Mouse (Mus musculus): ENCODE data around the gene Higd1b. TPM values are rescaled to one million over a fixed set of nuclear protein-coding genes. Genes with fewer than 3 reads are reported as not detected.
A peak's percentile ranks its signal among the peaks of the same experiment; 100 is the strongest.

Gene Higd1b
- polyA plus RNA-seq, 1 experiment from 2014 or later = not detected

GRCm38 (mm10) chr11:102819783-102820385 lies 15.8 kb upstream of the Higd1b start:
- 2% methylated on average over 14 of the region's 14 CpGs for WGBS
- H3K27ac ChIP-seq = peak overlapping the region; percentile 100
- ATAC-seq (ENCODE audit: low FRiP score, low read depth) = peak; percentile 6; the same call in 1 of the 2 replicates
- no peaks in the 10 kb centered on the region for H3K9me3 ChIP-seq
- no peaks in the 10 kb centered on the region for H3K27me3 ChIP-seq
- peak overlapping the region; percentile 72 for H3K4me2 ChIP-seq (replicated peaks)
- peaks cover 30% of the 10 kb centered on the region for H3K4me1 ChIP-seq
- H3K4me3 ChIP-seq = peak overlapping the region; percentile 89
- peak overlapping the region; percentile 98; the same call in 1 of the 2 replicates for H3K9ac ChIP-seq
- H3K36me3 ChIP-seq = no peaks in the 10 kb centered on the region

- WGBS = 8% methylated on average over 3 of the region's 3 CpGs
- Histone ChIP-seq H3K36me3 (no peaks in the 10 kb centered on the region), H3K4me2 (replicated peaks) (no peak overlapping the region), H3K9me3 (no peaks in the 10 kb centered on the region), H3K9ac (no peak overlapping the region), H3K4me3 (no peak overlapping the region), H3K27me3 (no peaks in the 10 kb centered on the region), H3K27ac (no peak overlapping the region), H3K4me1 (peaks cover 26% of the 10 kb centered on the region)
- no peak for ATAC-seq (ENCODE audit: low FRiP score, low read depth)
Measured at GRCm38 (mm10) chr11:102820432-102820831, 15.2 kb upstream of the Higd1b start.

- H3K9ac ChIP-seq = no peak overlapping the region
- WGBS = 49% methylated on average over 6 of the region's 6 CpGs
Measured at GRCm38 (mm10) chr11:102821231-102821630, 14.4 kb upstream of the Higd1b start.

GRCm38 (mm10) chr11:102826476-102826875 lies 9.2 kb upstream of the Higd1b start:
- 71% methylated on average over 2 of the region's 2 CpGs for WGBS
- Histone ChIP-seq H3K36me3 (no peaks in the 10 kb centered on the region), H3K4me3 (no peak overlapping the region), H3K4me1 (no peaks in the 10 kb centered on the region), H3K9ac (no peak overlapping the region), H3K27me3 (no peaks in the 10 kb centered on the region), H3K27ac (no peak overlapping the region), H3K4me2 (replicated peaks) (no peak overlapping the region), H3K9me3 (0 out of 2 replicates have a peak, but pooled peaks cover 11% of the 10 kb centered on the region)
- no peak for ATAC-seq (ENCODE audit: low FRiP score, low read depth)

More at GRCm38 (mm10) chr11:102821231-102821630, 14.4 kb upstream of the Higd1b start:
- no peak overlapping the region for H3K27ac ChIP-seq
- peaks cover 19% of the 10 kb centered on the region for H3K4me1 ChIP-seq
- H3K9me3 ChIP-seq = no peaks in the 10 kb centered on the region
- no peaks in the 10 kb centered on the region for H3K36me3 ChIP-seq
- no peak for ATAC-seq (ENCODE audit: low FRiP score, low read depth)
- no peaks in the 10 kb centered on the region for H3K27me3 ChIP-seq
- H3K4me3 ChIP-seq = no peak overlapping the region
- H3K4me2 ChIP-seq (replicated peaks) = no peak overlapping the region

- ATAC-seq (ENCODE audit: low FRiP score, low read depth) = no peak
- no peaks in the 10 kb centered on the region for H3K36me3 ChIP-seq
- WGBS = 42% methylated on average over 4 of the region's 4 CpGs
- H3K9ac ChIP-seq = no peak overlapping the region
- H3K4me1 ChIP-seq = no peaks in the 10 kb centered on the region
- H3K4me2 ChIP-seq (replicated peaks) = no peak overlapping the region
- H3K9me3 ChIP-seq = 0 out of 2 replicates have a peak, but pooled peaks cover 11% of the 10 kb centered on the region
- H3K27me3 ChIP-seq = no peaks in the 10 kb centered on the region
- H3K27ac ChIP-seq = no peak overlapping the region
- no peak overlapping the region for H3K4me3 ChIP-seq
Measured at GRCm38 (mm10) chr11:102827097-102827496, 8.6 kb upstream of the Higd1b start.

- Histone ChIP-seq H3K9ac (no peak overlapping the region), H3K9me3 (0 out of 2 replicates have a peak, but pooled peaks cover 11% of the 10 kb centered on the region), H3K4me3 (no peak overlapping the region), H3K36me3 (no peaks in the 10 kb centered on the region), H3K4me1 (no peaks in the 10 kb centered on the region; the same call in 1 of the 2 replicates), H3K27ac (no peak overlapping the region), H3K27me3 (no peaks in the 10 kb centered on the region), H3K4me2 (replicated peaks) (no peak overlapping the region)
- WGBS = 73% methylated on average over 4 of the region's 4 CpGs
- no peak for ATAC-seq (ENCODE audit: low FRiP score, low read depth)
Measured at GRCm38 (mm10) chr11:102830276-102830675, 5.4 kb upstream of the Higd1b start.

GRCm38 (mm10) chr11:102832700-102833297 lies 2.9 kb upstream of the Higd1b start:
- H3K4me2 ChIP-seq (replicated peaks) = no peak overlapping the region
- H3K27ac ChIP-seq = no peak overlapping the region

GRCm38 (mm10) chr11:102834219-102834618 lies 1.4 kb upstream of the Higd1b start:
- Histone ChIP-seq H3K27me3 (no peaks in the 10 kb centered on the region), H3K4me3 (no peak overlapping the region), H3K9ac (no peak overlapping the region), H3K4me1 (no peaks in the 10 kb centered on the region; the same call in 1 of the 2 replicates), H3K36me3 (peaks cover 32% of the 10 kb centered on the region), H3K4me2 (replicated peaks) (no peak overlapping the region), H3K27ac (no peak overlapping the region), H3K9me3 (0 out of 2 replicates have a peak, but pooled peaks cover 2% of the 10 kb centered on the region)
- no peak for ATAC-seq (ENCODE audit: low FRiP score, low read depth)
- 87% methylated on average over 10 of the region's 10 CpGs for WGBS

More at GRCm38 (mm10) chr11:102832700-102833297, 2.9 kb upstream of the Higd1b start:
- Histone ChIP-seq H3K27me3 (no peaks in the 10 kb centered on the region), H3K36me3 (peaks cover 18% of the 10 kb centered on the region), H3K9me3 (0 out of 2 replicates have a peak, but pooled peaks cover 11% of the 10 kb centered on the region), H3K4me3 (no peak overlapping the region), H3K4me1 (no peaks in the 10 kb centered on the region; the same call in 1 of the 2 replicates), H3K9ac (no peak overlapping the region)
- no peak for ATAC-seq (ENCODE audit: low FRiP score, low read depth)
- 58% methylated on average over 18 of the region's 18 CpGs for WGBS

- Histone ChIP-seq H3K9ac (no peak overlapping the region), H3K9me3 (no peaks in the 10 kb centered on the region), H3K4me3 (no peak overlapping the region), H3K27ac (no peak overlapping the region), H3K36me3 (peaks cover 50% of the 10 kb centered on the region), H3K27me3 (no peaks in the 10 kb centered on the region), H3K4me2 (replicated peaks) (no peak overlapping the region), H3K4me1 (no peaks in the 10 kb centered on the region; the same call in 1 of the 2 replicates)
- WGBS = 89% methylated on average over 9 of the region's 9 CpGs
- no peak for ATAC-seq (ENCODE audit: low FRiP score, low read depth)
Measured at GRCm38 (mm10) chr11:102836146-102836545, 497 bp downstream of the Higd1b start.

- Histone ChIP-seq H3K9me3 (no peaks in the 10 kb centered on the region), H3K27ac (no peak overlapping the region), H3K9ac (no peak overlapping the region), H3K4me2 (replicated peaks) (no peak overlapping the region), H3K36me3 (peaks cover 62% of the 10 kb centered on the region), H3K4me1 (no peaks in the 10 kb centered on the region; the same call in 1 of the 2 replicates), H3K27me3 (no peaks in the 10 kb centered on the region), H3K4me3 (no peak overlapping the region)
- no peak for ATAC-seq (ENCODE audit: low FRiP score, low read depth)
- WGBS = 90% methylated on average over 1 of the region's 1 CpGs
Measured at GRCm38 (mm10) chr11:102837385-102837784, 1.7 kb downstream of the Higd1b start.

GRCm38 (mm10) chr11:102838126-102838525 lies 2.5 kb downstream of the Higd1b start:
- H3K4me1 ChIP-seq = no peaks in the 10 kb centered on the region
- H3K27me3 ChIP-seq = no peaks in the 10 kb centered on the region
- no peak overlapping the region for H3K4me3 ChIP-seq
- no peaks in the 10 kb centered on the region for H3K9me3 ChIP-seq
- ATAC-seq (ENCODE audit: low FRiP score, low read depth) = no peak
- H3K9ac ChIP-seq = no peak overlapping the region
- no peak overlapping the region for H3K27ac ChIP-seq
- peaks cover 69% of the 10 kb centered on the region for H3K36me3 ChIP-seq
- 93% methylated on average over 2 of the region's 2 CpGs for whole genome bisulfite sequencing
- H3K4me2 ChIP-seq (replicated peaks) = no peak overlapping the region

- Histone ChIP-seq H3K9ac (no peak overlapping the region), H3K27me3 (no peaks in the 10 kb centered on the region), H3K9me3 (no peaks in the 10 kb centered on the region), H3K4me3 (no peak overlapping the region), H3K36me3 (peaks cover 75% of the 10 kb centered on the region), H3K4me2 (replicated peaks) (no peak overlapping the region), H3K27ac (no peak overlapping the region), H3K4me1 (no peaks in the 10 kb centered on the region)
- no peak for ATAC-seq (ENCODE audit: low FRiP score, low read depth)
- WGBS = 82% methylated on average over 9 of the region's 9 CpGs
Measured at GRCm38 (mm10) chr11:102838616-102839150, 3.0 kb downstream of the Higd1b start.
